Mouse (Mus musculus): ENCODE results near the gene Plcxd3. TPM values are rescaled to one million over a fixed set of nuclear protein-coding genes. Genes with fewer than 3 reads are reported as not detected.

The Plcxd3 gene
- under 1 TPM; 0.12 to 0.32 TPM for total RNA-seq (2021)
- long read RNA-seq, experiment 1 = 0 reads
- long read RNA-seq, experiment 2 = 0 reads

DNA sequence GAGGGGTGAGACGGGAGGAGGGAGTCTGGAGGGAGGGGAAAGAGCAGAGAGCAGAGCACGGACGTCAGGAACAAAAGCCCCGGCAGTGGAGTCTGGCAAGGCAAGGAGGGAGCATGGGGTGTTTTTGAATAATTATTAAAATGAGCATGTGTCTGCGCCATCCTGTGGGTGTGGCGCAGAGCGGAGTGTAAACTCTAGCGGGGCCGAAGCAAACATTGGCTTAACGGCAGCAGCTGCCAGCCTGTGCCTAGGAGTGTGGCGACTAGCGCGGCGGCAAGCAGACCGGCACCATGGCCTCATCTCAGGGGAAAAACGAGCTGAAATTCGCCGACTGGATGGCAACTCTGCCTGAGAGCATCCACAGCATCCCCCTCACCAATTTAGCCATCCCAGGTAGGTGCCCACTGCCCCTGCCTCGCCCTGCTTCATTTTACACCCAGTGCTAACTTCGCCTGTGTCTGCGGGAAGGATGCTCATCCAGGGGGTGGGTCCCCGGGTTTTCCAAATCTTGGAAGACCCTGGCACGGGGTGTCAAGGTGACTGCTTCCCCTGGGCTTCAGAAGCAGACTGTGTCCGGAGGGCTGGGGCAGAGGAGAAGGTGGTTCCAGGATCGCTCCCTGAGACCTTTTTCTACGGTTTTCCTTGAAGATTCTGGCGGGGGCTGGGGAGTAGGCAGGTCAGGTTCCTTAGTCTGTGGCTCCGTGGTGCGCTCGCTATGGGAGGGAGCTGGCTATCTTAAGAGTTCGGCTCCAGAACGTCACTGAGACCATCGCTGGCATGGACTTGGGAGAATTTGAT lies at the start of gene Plcxd3:
Plcxd3 (plus strand) TSS at position 69 of the 798 bp plus-strand sequence.
- peak; percentile 4 for DNase-seq

DNA sequence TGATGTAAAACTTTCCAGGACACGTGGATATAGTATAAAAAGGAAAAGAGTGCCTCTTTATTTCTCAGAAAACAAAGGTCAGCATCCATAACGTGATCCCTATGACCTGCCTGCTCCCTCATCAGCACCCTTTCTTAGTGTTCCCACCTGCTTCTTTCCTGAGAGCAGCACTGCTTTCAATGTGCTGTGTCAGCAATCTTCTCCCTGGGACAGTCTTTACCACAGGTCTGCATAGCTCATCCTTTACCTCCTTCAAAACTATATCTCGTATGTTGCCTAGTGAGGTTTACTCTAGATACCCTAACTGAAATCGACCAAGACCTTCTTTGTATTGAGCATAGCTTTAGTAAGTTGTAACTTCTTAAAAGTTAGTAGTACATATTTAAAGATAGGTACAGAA lies 43.4 kb upstream of the Plcxd3 start:
- no peak for DNase-seq

DNA sequence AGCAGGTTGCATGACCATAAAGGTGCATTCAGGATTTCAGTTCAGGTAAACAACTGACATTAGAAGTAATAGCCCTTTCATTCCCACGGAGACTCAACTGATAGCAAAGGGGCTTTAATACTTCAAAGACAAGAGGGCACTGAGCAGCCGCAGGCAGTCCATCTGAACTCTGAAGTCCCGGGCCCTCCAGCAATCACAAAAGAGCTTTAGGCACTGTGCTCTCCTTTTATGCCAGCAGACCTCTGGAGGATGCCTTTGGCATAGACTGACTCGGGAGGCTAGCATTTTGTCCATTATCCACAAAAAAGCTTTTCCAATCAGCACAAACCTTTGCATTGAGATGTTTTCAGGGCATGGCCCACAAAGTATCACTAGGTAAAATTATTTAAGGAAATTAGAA lies 33.7 kb upstream of the Plcxd3 start:
- DNase-seq = no peak

DNA sequence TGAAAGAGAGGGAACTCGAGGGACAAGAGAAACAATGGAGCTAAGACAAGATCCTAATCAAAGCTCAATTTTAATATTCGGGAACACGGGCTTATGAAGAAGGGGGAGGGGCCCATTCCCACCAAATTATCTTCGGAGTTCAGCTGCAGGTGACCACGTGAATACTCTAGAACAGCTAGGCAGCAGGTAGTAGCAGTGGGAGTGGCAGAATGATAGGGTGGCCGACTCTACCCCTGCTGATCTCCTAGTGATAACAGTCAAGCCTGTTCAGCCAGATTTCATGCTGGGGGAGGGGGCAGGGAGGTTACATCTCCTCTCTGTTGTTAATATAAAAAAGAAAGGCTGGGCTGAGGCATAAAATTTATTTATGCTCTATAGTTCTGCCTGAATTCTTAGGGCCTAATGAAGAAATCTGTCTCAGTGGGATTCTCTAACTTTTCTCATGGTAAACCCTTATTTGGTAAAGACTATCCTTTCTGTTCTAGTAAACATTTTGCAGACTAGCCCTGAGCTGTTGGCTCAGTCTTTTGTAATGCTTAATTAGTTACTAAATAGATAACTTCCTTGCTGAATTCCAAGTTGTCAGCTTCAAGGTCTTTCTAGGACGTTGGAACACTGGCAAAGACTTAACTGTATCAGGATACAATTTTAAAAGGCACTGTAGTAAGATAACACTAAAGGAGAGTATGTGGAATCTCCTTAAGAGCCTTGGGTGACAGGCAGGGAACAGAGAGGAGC lies 26.3 kb upstream of the Plcxd3 start:
- DNase-seq = no peak

DNA sequence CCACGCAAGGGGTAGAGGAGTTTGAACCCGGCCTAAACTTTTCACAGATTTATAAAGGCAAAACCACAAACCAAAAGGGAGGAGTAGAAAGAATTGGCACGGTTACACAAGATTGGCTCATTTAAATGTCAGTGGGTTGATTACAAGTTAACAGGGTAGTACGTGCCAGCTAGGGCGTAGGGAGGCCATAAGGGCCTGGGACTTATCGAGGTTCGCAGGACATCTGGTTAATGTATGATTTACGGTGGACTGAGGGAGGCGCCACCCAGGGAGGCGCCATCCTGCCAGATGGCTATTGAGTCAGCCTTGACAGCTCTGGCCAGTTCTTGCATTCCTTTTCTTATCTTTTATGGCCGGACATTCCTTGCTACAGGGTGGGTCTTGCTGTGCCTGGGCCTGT lies 18.9 kb upstream of the Plcxd3 start:
- DNase-seq = no peak

DNA sequence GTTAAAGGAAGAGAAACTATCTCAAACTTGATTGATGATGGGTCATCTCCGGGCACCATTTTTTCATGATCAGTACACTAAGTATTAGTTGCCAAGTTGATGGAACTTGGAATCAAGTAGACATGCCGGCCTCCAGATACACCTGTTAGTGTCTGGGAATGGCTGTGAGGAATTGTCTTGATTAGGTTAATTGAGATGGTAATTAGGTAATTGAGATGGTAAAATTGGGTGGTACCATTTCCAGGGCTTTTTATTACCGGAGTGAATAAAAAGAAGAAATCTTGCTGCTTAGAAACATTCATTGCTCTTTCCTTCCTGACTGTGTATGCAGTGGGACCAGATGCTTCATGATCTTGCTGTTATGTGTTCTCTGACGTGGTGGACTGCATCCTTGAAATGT lies 17.6 kb upstream of the Plcxd3 start:
- no peak for DNase-seq

DNA sequence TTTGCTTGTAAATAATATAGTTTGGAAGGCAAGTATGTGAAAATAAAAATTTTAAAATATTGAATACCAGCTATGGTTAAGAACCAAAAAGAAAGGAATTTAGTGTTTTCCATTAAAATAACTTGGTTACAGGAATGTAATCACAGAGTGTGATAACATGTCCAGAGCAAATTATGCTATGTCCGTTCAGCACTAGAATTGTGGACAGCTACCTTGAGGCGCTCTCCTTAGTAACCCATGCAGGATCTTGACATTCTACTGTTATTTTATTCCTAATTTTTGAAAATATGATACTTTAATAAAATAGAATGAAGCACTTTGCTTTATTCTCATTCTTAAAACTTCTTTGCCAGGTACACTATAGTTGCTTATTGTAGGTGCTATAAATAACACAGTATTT lies 7.5 kb upstream of the Plcxd3 start:
- DNase-seq = no peak

DNA sequence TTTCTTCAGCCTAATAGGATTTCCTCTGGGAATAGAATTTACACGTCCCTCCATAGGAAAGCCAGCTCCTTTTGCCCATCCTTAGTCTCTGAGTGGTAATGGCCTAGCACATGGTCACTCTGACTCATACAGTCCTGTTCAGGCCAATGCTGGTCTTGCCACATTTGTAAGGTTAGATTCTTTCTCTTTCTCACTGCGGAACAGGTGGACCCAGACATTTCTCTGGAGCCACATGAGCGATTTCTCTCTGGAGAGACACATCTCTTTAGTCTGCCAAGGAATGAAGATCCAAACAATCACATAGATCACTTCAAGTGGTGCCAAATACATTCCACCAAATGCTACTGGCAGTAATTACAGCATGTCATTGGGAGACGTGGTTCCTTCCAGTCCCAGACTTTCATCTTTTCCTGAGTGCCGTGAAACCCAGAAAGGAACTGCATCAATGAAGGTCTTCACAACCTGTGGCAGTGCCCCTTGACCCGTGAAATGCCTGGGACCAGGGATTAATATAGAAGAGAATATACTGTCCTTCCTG lies 769 bp upstream of the Plcxd3 start:
- no peak for DNase-seq

DNA sequence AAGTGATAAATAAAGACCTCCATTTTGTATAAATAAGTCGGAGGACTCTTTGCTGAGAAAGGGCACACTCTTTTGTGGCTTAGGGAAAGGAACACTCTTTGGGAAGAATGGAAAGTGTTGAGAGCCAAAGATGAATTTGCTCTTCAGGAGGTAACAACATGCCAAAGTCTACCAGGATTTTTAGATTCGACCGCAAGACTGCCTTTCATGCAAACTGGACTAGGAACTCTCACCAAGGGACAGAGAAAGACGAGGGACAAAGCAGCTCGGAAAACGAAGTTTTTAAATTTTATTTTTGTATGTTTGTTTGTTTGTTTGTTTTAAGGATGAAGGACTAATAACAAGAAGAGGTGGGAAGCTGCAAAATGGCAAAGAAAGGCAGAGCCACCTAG lies 264 bp upstream of the Plcxd3 start:
- DNase-seq = no peak

DNA sequence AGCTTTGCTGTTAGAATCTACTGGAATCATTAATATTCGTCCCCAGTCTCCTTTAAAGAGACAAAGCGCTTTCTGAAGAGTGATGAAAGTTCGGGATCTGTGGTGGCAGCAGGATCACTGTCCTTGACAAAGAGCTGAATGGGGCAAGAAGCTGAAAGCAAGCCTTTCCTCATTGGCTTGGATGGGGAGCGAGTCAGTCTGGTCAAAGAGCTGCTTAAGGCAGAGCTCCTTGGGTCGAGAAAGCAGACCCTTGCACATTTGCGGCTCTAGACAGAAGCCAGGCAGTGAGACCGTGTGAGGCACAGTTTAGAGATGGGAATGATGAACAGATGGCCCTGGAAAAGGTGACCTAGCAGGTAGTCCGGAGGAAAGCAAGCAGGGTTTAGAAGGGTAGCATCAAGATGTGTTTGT lies 935 bp downstream of the Plcxd3 start:
- no peak for DNase-seq

DNA sequence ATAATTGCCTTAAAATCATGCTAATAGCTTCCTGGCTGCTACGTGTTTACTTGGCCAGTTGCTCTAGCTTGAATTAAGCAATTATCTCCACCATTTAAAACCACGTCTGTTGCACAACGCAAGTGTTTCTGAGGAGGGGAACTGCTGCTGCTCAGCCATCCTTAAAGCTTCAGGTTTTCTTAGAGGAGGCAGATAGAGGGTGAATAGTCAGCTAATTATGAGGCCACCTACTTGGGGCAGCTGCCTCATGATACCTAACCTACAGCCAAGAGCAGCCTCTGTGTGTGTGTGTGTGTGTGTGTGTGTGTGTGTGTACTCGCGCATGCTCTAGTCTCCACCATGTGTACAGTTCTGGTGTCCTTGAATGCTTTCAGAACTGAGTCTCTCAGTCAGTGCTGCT lies 3.5 kb downstream of the Plcxd3 start:
- DNase-seq = no peak

DNA sequence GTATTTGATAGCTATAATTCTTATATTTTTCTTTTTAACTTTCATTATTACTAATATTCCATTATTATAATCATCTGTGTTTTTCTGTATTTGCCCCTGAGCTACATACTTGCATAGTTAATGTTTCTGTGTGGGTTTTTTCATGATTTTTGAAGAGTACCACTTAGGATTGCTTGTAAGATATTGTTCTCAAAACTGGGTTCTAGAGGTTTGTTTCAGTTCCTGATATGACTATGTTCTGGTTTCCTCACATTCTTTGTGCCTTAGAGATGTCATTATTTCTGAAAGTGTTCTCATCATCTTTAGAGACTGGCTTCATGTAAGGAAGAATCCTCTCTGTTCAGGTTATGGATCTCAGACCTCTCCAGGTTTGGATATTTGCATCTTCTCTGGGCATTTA lies 12.5 kb downstream of the Plcxd3 start:
- DNase-seq = no peak

DNA sequence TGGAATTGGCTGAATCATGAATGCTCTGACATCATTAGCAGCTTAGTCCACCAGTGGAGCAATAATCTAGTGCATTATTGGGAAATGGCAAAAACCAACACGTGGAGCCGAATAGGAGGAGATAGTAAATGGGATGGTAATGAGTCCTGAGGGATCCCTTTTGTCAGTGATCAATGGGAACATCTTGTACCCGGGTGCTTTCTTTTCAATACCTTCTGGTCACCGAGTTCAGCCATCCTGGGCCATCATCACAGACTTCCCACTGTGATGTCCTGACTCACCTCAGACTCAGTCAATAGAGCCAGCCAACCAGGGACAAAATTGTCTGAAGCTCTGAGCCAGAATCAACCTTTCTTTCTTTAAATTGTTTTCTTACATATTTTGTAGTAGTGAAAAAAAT lies 24.8 kb downstream of the Plcxd3 start:
- no peak for DNase-seq

DNA sequence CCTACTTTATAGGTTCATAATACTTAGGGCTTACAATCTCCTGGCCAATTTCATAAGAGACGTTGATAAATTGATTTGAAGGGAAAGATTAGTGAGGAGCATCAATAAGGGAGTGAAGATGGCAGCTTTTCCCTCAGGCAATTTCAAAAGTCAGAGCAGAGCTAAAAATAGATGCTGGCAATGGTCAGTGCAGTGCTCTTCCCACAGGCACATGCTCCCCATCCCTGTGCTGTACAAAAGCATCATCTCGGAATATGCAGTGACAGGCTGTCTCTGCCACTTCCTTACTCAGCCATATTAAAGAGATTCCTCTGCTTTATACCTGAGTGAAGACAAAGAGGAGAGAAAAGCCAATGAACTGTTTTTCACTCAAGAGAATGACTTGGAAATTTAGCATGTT lies 36.0 kb downstream of the Plcxd3 start:
- DNase-seq = no peak

DNA sequence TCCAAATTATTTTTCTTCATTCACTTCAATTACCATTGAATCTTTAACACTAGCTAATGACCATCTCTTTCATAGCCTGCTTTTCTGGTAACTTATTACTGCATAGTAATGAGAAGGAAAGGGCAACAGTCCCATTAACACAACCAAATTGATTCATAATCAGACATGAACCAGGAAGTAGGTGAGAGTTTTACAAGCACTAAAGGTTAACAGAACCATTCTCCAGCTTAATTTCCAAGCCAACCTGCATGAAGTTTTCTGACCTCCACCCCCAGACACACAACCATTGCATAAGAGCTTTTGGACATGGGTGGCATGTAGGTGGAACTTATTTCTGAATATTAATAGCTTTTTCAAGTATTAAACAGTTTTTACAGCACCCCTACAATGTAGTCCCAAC lies 64.8 kb downstream of the Plcxd3 start:
- no peak for DNase-seq

DNA sequence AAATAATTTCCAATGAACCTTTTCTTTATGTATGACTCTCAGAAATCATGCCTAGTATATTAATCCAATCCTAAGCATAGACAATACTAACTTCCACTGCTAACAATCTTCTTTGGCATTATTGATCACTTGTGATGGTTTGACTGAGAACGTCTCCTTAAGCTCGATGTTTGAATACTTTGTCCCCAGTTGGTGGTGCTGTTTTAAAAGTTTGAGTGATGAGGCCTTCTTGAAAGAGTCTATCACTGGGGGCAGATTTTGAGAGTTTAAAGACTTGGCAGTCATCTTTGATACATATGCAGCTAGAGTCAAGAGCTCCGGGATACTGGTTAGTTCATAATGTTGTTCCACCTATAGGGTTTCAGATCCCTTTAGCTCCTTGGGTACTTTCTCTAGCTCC lies 120.9 kb downstream of the Plcxd3 start:
- DNase-seq = no peak

DNA sequence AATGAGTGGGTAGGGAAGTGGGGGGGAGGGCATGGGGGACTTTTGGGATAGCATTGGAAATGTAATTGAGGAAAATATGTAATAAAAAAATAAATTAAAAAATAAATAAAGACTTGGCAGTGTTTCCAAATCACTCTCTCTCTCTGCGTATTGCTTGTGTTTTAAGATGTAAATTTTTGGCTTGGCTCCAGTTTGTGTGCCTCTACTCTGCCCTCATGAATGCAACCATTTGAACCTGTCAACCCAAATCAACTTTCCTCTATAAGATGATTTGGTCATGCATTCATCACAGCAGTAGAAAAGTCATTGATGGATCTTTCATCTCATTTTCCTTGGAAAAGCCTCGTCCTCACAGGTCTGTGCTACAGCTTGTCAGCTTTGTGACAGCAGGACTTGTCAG lies 121.7 kb downstream of the Plcxd3 start:
- DNase-seq = no peak

DNA sequence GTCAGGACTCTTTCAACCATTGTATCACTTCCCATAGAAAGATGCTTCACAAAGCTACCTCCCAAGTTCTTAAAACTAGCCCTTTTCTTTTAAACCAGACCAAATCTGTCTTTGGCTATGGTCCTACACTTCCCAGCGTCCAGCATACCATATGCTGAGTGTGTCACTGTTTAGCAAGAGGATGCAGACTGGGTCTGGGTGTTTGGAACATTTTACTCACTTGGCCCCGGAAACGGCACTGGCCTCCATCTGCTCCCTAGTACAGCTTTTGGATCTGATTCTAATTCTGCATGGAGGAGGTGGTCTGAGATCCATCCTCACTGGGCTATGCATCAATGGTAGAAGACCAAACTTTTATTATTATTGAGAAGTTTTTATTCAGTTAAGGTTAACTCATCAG lies 122.7 kb downstream of the Plcxd3 start:
- DNase-seq = no peak

DNA sequence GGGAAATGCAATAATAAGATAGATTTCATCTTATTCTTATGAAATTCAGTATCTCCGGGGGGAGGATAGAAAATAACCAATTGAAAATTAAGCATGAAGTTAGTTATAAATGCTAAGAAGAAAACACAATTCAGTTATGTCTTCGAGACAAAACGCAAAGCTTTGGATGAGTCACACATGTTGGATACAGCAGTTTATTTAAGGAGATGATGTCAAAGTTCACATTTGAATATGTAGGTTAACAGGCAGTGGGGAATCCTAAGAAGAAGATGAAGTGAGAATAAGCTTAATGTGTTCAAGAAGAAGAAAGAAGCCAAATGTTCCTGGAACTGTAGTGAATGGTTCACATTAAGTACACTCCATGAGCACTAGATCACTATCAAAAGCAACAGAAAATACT lies 128.1 kb downstream of the Plcxd3 start:
- DNase-seq = no peak

DNA sequence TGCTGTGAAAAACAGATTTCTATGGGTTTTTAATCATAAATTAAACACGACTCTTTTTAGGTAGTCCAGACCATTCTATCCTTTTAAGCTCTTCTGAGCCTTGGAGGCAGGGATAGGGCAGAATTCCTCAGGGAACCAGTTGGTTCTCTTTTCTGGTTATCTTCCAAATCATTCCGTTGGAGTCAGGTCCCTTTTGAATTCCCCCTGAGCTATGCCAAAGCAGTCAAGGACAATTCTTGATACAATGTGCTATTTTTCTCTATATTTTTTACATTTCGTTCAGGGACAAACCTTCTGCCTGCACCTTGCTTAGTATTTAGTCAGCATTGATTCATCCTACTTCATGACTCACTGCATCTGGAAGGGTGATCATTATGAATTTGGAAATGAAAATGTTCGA lies 128.5 kb downstream of the Plcxd3 start:
- DNase-seq = no peak

DNA sequence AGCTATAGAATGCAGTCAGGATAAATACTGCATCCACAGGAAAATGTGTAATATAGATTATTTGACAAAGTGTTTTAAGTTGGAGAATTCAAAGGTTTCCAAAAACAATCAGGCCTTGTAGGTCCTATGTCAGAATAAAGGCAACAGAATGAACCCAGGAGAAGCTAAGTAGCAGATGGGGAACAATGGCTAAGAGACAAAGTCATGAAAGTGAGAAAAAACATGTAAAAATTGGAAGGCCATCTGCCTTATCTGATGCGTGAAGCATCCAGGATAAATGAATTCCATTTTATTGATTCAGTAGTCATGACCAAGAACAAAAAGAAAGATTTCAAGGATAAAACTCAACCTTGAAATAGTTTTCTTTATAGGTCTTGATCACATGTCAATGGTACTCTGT lies 139.4 kb downstream of the Plcxd3 start:
- DNase-seq = no peak

DNA sequence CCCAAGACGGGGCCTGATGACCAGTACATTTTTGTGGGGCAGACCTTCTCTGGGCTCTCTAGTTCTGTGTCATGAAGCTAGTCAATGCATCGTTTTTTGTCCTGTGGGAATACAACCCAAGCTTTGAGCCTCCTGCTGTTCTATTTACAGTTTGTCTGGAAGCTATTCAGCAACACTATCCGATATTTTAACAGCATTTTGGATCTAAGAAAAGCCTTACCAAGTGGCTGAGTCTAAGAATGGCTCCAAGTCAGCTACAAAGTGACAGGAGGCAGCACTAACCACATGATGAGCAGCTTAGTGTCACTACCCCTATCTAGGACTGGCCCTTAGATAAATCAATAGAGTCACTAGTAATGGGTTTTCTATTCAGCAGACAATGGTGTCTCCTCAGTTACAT lies 149.3 kb downstream of the Plcxd3 start:
- DNase-seq = no peak

DNA sequence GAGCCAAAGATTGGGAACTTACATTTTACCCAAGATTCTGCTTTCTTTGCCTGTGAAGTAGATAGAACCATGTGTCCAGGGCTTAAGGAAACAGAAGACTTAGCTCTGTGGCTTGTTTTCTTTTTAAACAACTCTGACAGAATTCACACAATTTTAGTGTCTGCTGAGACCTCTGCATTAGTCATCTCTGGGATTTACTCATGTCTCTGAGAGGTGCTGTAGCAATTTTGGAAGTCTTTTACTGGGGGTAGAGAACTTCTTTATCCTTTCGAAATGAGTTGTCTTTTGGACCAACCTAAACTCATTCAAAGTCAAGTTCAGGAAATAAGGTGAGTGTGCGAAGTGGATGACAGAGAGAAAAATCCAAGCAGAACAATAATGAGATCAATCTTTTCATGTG lies 158.4 kb downstream of the Plcxd3 start:
- DNase-seq = no peak

DNA sequence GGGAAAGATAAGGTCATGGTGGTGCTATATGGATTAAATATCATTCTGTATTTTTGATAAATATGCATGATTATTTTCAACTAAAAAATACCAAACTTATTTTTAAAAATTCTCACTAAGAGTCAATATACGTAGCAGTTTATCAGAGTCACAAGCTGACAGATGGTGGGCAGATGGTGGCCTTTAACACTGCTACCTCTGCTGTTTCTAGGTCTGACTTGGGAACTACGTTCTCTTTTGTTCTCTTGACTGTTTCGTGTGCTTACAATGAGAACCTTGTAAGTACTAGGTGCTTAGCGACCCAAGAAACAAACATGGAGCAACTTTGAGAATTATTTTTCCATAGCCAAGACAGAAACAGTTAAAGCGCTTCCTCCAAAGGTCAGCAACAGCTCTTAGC lies 183.8 kb downstream of the Plcxd3 start:
- no peak for DNase-seq

Measured in gastrocnemius, postnatal 10 days (tissue).